Mouse (Mus musculus): ENCODE data around the gene Slc24a1. TPM values are rescaled to one million over a fixed set of nuclear protein-coding genes. Genes with fewer than 3 reads are reported as not detected.

The Slc24a1 gene
- total RNA-seq, 2 experiments from 2014 or later: 0.10 TPM; not detected in 1

DNA sequence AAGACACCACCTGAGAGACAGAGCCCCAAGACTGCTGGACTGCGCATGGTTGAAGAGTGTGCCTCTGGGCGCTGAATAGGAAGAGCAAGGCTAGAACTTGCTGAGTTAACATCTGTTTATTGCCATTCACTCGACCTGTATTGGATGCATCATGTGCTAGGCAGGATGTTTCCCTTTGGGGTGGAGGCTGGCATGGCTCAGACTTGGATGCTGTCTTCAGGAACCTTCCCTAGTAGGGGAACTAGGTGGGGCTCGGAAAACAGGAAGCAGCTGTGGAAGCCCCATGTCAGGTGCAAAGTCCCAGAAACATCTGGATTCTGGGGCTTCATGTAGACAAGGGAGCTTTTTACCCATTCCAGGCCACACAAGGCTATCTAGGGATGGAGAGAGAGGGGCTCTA, 21.2 kb downstream of the Slc24a1 start:
- Histone ChIP-seq H3K4me3 (no peak overlapping the region), H3K27ac (no peak overlapping the region)
- DNase-seq (ENCODE audit: low spot score in 2 of 2): no peak
- no peak for TF ChIP-seq CTCF (conservative IDR thresholded peaks at IDR 0.05)

DNA sequence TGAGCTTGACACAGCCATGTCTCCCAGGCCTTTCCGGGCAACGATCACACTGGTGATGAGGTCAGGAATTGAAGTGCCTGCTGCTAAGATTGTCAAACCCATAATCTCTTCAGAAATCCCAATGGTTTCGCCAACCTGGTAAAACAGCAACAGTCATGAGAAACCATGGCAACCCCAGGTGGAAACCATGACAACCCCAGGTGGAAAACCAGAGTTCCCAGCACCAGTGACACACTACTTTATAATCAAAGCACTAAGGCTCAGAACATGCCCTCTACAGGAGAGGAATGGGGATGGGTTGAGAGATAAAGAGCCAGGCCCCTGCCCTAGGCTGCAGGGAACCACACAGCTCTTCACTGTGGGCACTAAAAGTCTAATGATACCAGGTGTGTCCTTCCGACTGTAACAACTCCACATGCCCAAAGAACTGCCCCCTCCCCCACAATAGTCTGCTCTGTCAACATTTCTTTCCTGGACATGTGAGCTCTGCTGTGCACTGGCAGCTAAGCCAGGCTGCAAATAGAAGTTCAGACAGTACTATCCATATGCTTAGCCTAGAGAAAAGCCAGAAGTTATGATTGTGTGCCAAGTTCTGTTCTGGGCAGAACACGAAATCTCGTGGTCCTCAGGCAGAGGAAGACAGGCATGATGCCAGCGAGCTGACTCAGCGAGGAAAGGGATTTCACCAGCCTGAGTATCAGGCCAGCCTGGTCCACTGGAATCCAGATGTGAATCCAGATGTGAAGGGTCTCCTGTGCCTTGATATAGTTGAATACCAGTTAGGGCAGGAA, 25.0 kb downstream of the Slc24a1 start:
- peak; percentile 76 to 83 for DNase-seq (ENCODE audit: low spot score in 2 of 2)
- Histone ChIP-seq H3K4me3 (no peak overlapping the region), H3K27ac (peak overlapping the region; percentile 73)
- TF ChIP-seq CTCF (conservative IDR thresholded peaks at IDR 0.05): peak; percentile 19; the same call in 1 of the 2 replicates

DNA sequence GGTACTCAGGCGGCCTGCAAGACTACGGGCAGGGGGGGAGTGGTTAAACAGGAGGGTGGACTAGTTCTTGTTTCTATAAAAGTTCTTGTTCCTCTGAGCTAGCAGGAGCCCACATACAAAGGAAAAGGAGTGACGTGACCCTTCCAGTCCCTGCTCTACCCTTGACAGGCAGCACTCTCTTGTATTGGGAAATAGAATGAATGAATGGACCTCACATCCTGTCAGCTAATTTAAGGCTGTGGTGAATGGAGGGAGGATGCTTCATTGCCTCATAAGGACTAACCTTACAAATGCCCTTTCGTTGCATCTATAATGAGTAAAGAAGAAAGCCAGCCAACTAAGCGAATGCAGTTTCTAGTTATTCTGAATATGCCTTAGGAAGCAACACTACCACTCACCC, 25.6 kb downstream of the Slc24a1 start:
- no peak for TF ChIP-seq CTCF (conservative IDR thresholded peaks at IDR 0.05)
- H3K4me3 ChIP-seq: no peak overlapping the region
- no peak for DNase-seq (ENCODE audit: low spot score in 2 of 2)
- peak overlapping the region; percentile 73 for H3K27ac ChIP-seq

DNA sequence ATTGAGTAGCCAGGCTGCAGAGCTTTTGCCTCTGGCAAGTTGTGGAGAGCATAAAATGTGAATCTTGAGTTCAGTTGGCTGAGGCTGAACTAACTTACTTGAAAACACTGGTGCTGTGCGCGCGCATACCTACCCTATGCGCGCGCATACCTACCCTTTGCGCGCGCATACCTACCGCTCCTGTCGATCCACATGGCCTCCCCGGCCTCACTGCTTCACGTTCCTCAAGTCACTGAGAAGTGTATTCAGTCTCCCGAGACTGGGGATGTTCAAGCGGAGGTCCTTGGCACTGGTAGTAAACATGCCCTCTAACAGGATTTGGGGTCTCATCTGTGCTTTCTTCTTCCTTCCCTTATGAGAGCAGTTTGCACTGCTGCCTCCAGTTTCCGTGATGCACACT, 32.8 kb downstream of the Slc24a1 start:
- TF ChIP-seq CTCF (conservative IDR thresholded peaks at IDR 0.05): no peak
- no peak overlapping the region for H3K4me3 ChIP-seq
- H3K27ac ChIP-seq: no peak overlapping the region
- no peak for DNase-seq (ENCODE audit: low spot score in 2 of 2)

DNA sequence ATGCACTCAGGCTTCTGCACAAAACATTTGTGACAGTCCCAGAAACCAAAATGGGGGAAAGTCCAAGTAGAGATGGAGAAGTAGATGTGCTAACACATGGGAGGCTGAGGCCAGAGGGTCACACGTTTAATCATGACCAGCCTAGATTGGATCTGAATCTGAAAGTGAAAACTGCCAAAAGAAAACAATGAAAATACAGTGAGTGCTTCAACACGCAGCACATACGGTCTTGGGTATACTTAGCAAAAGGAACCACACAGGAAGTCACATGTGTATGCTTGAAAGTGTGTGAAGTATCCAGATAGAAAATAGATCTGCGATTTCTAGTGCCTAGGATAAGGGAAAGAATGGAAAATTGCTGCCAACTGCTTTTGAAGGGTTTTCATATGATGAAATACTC, 36.8 kb downstream of the Slc24a1 start:
- DNase-seq (ENCODE audit: low spot score in 2 of 2): no peak
- Histone ChIP-seq H3K27ac (no peak overlapping the region), H3K4me3 (no peak overlapping the region)
- TF ChIP-seq CTCF (conservative IDR thresholded peaks at IDR 0.05): no peak

DNA sequence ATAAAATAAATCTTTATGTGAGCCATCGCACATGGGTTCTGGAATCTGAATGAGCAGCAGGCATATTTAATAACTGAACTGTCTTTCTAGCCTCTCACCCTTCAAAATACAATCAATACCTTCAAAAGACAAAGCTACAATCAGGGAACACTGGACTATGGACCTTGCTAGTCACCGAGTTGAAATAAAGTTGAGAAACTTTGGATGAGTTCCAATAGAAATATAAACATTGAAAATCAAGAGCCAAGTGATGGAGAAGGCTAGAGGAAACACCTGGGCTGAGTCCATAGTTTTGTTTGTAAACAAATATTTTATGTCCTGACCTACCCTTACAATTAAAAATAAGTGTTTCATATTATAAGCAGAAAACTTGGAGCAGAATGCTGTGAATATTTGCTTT, 37.4 kb downstream of the Slc24a1 start:
- H3K27ac ChIP-seq: no peak overlapping the region
- H3K4me3 ChIP-seq: no peak overlapping the region
- DNase-seq (ENCODE audit: low spot score in 2 of 2): no peak
- no peak for TF ChIP-seq CTCF (conservative IDR thresholded peaks at IDR 0.05)

DNA sequence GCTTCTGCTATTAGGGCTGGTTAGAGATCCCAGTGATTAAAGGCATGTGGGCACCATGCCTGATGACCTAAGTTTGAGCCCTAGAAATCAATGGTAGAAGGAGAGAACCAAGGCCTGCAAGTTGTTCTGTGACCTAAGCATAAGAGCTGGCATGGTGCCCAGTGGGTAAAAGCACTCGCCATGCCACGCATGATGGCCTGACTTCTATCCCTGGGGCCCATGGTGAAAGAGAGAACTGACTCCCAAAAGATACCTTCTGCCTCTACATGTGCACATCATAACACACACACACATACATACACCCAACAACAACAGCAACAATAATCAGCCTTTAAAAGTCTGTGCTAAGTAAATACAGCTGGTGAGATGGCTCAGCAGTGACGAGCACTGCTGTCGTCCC, 38.0 kb downstream of the Slc24a1 start:
- H3K27ac ChIP-seq: no peak overlapping the region
- DNase-seq (ENCODE audit: low spot score in 2 of 2): no peak
- TF ChIP-seq CTCF (conservative IDR thresholded peaks at IDR 0.05): no peak
- no peak overlapping the region for H3K4me3 ChIP-seq

DNA sequence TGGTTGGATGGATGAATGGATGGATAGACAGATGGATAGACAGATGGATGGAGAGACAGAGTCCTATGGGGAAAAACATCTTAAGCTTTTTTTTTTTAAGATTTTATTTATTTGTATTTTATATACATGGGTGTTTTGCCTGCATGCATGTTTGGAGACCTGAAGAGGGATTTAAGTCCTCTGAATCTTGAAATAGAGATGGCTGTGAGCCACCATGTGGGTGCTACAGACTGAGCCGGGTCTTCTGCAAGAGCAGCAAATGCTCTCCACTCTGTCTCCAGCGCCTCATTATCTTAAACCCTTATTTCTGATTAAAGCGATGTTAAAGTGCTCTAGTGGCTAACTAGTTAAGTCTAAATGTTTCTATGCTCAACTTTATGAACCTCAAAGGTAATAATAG, 44.0 kb downstream of the Slc24a1 start:
- TF ChIP-seq CTCF (conservative IDR thresholded peaks at IDR 0.05): no peak
- Histone ChIP-seq H3K27ac (no peak overlapping the region), H3K4me3 (no peak overlapping the region)
- DNase-seq (ENCODE audit: low spot score in 2 of 2): no peak

DNA sequence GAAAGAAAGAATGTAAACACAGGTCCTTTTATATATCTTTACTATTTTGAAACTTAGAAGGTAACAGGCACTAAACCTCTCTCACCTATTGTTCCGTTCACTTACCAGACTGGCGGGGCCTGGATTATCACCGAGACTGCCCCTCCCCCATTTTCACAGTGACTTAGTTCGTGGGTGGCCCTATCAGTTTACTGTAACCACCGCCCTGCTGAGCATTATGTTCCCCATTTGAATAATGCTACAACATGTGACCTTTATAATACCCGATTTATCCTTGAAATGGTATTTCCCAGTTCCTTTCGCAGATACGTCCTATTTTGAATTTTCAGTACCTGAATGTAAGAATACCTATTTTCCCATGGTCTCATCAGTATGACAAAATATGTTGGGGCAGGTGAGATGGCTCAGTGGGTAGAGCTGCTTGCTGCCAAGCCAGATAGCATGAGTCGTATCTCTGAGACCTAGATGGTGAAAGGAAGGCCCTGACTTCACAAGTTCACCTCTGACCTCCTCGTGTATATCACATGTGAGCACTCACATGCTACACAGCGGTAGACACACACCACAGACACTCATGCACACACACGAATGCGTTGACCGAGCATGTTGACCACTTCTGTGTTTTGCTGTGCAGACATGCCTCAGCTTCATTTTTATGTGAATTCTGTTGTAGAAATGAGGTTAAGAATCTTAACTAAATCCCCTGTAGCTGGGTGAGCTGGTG, 46.3 kb downstream of the Slc24a1 start:
- no peak overlapping the region for H3K4me3 ChIP-seq

DNA sequence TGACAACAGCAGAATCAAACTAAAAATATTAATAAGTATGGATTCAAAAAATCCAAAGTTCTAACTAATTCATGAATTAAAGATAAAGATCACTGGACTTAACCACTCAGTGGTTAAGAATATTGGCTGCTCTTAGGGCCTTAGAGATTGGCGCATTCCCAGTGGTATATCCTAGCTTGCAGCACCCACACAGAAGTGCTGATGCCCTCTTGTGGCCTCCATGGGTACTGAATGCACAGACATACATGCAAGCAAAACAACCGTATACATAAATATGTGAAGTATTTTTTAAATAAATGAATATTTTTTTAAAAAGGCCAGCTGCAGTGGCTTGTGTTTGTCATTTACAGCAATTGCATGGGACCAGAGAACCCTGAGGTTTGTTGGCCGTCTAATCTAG, 48.0 kb downstream of the Slc24a1 start:
- TF ChIP-seq CTCF (conservative IDR thresholded peaks at IDR 0.05): peak; percentile 96
- peak; percentile 54 to 79 for DNase-seq (ENCODE audit: low spot score in 2 of 2)
- Histone ChIP-seq H3K4me3 (no peak overlapping the region), H3K27ac (no peak overlapping the region)

More for the DNA sequence above, 46.3 kb downstream of the Slc24a1 start:
- no peak for TF ChIP-seq CTCF (conservative IDR thresholded peaks at IDR 0.05)
- no peak overlapping the region for H3K27ac ChIP-seq
- no peak for DNase-seq (ENCODE audit: low spot score in 2 of 2)

DNA sequence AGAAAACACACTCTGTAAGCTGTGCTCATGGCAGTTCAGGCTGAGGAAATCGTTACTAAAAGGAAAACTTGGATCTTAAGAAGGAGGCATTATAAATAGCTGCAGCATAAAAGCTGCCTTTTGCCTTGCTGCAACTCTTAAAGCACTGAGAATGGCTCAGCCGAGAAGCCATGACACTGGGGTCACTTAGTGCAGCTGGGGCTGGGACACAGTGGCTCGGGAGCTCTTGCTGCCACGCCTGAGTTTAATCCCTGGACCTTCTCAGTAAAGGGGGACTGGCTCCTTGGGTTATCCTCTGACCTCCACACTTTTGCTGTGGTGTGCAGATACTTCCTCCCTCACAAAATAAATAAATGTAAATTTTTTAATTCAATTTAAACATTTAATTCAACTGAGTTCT, 48.5 kb downstream of the Slc24a1 start:
- no peak overlapping the region for H3K4me3 ChIP-seq
- DNase-seq (ENCODE audit: low spot score in 2 of 2): no peak
- no peak for TF ChIP-seq CTCF (conservative IDR thresholded peaks at IDR 0.05)
- H3K27ac ChIP-seq: peak overlapping the region; percentile 4; the same call in 1 of the 2 replicates

DNA sequence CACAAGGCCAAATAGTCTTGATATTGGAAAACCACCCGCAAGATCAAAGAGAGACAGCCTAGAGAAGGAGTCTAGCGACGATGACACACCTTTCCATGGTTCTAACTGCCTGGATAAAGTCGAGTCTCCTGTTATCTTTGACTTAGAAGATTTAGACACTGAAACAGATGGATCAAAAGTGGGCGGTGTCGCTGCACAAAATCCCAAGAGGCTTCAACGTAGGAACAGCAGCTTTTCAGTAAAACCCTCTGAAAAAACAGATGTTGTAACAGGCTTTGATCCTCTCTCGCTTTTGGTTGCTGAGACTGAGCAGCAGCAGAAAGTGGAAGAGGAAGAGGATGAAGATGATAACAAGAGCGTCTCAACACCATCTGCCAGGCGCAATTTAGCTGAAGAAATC, 54.8 kb downstream of the Slc24a1 start:
- H3K4me3 ChIP-seq: no peak overlapping the region
- no peak for TF ChIP-seq CTCF (conservative IDR thresholded peaks at IDR 0.05)
- peak in 1 of 2 experiments; percentile 20 for DNase-seq (ENCODE audit: low spot score in 2 of 2)
- H3K27ac ChIP-seq: peak overlapping the region; percentile 14; the same call in 1 of the 2 replicates

DNA sequence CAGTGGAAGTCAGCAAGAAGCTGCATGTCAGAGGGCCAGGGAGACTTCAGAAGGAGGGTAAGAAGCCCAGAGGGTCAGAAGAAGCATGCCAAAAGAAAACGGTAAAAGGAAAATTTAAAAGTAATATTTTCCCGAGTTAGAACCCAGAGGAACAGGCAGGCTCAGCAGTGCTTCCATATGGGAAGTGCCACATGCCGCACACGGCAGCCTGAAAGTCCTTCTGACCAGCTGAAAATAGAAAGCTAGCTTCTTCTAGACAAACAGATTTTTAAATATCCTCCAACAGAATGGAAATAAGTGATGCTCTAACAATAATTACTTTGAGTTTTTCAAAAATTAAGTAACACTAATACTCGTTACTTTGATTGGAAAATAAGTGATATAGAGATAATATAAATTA, 65.4 kb downstream of the Slc24a1 start:
- no peak for TF ChIP-seq CTCF (conservative IDR thresholded peaks at IDR 0.05)
- peak; percentile 11 to 25 for DNase-seq (ENCODE audit: low spot score in 2 of 2)
- Histone ChIP-seq H3K27ac (0 out of 2 replicates have a peak overlapping the region, but pooled peaks have one; percentile 2), H3K4me3 (no peak overlapping the region)

Small RNA genes lying within 50 kb of the gene (microRNA-seq; reads per million reads assigned to microRNA genes)
- 0 reads per million in 2 experiments for gene Gm25640

Other genes starting within 250 kb of the Slc24a1 start
- gene Rab11a, start 213.8 kb downstream of the Slc24a1 start, total RNA-seq (2021): 100 to 1,000 TPM; 218 to 232 TPM
- 10 to 100 TPM; 39.9 to 41.5 TPM for gene Dennd4a, start 140.3 kb downstream of the Slc24a1 start, total RNA-seq (2021)
- gene Ints14, start 9.3 kb upstream of the Slc24a1 start, total RNA-seq (2021): 10 to 100 TPM; 19.9 to 20.2 TPM
- 100 to 1,000 TPM; 149 to 156 TPM for gene Hacd3, start 70.1 kb upstream of the Slc24a1 start, total RNA-seq (2021)
- gene Dpp8, start 80.8 kb upstream of the Slc24a1 start, total RNA-seq (2021): 100 to 1,000 TPM; 162 to 170 TPM
- gene Igdcc4, start 149.9 kb upstream of the Slc24a1 start, total RNA-seq (2021): 10 to 100 TPM; 34.7 to 38.8 TPM
- gene Igdcc3, start 189.6 kb upstream of the Slc24a1 start, total RNA-seq (2021): 1 to 10 TPM; 3.5 to 4.9 TPM
- 1 to 10 TPM; 5.0 to 5.1 TPM for gene Parp16, start 243.7 kb upstream of the Slc24a1 start, total RNA-seq (2021)

Measured in layer of hippocampus, adult 2 months (tissue).